Mouse (Mus musculus) small intestine, adult 2 months (tissue): ENCODE results near the gene Fsip1.

Experiments
- CTCF ChIP-seq: fragments of 200-500 bp; IDR thresholded peaks from 2 replicates; pipeline ENCODE4 v1.5.1; 2012; ENCODE audit warnings: low read depth, mild to moderate bottlenecking, control low read depth, inconsistent platforms, low read length, moderate library complexity, mixed read lengths; ENCODE audit not compliant: insufficient replicate concordance, insufficient read length; ENCODE audit errors: extremely low read depth
- POLR2A ChIP-seq: fragments of 200-500 bp; IDR thresholded peaks from 2 replicates; pipeline ENCODE4 v1.6.1; 2012; ENCODE audit warnings: low read depth, mild to moderate bottlenecking, control low read depth, inconsistent platforms, low read length, moderate library complexity

GRCm38 (mm10) chr2:118139261-118139660 lies 117.5 kb downstream of the Fsip1 start:
- no peak for TF ChIP-seq POLR2A
- TF ChIP-seq CTCF: no peak
